Mouse (Mus musculus): Measurements from ENCODE around the gene Zfp663. TPM values are rescaled to one million over a fixed set of nuclear protein-coding genes. Genes with fewer than 3 reads are reported as not detected.

The Zfp663 gene
- 0.04 TPM in 1 of 2 replicates, not detected in the other for polyA plus RNA-seq (2012; rRNA removed)

- Histone ChIP-seq H3K27ac (ENCODE audit: insufficient read depth, low read length) (no peak within 1 kb of the TSS), H3K4me3 (ENCODE audit: insufficient read depth, low read length) (no peak within 1 kb of the TSS), H3K4me1 (ENCODE audit: control insufficient read depth, insufficient read depth, low read length) (no peaks in the 10 kb centered on the region)
- no peak for TF ChIP-seq POLR2A (IDR thresholded peaks at IDR 0.05; ENCODE audit: extremely low read depth, insufficient read depth, low read length)
- no peak for TF ChIP-seq CTCF (IDR thresholded peaks at IDR 0.05; ENCODE audit: extremely low read depth, insufficient read depth, low read length)
These were observed at the start of gene Zfp663 for GRCm38 (mm10) chr2:165368496-165368895. Zfp663 (minus strand) TSS chr2:165368729.

GRCm38 (mm10) chr2:165417291-165417690, 48.8 kb upstream of the Zfp663 start:
- H3K4me3 ChIP-seq (ENCODE audit: insufficient read depth, low read length): no peak overlapping the region

GRCm38 (mm10) chr2:165415795-165416194, 47.3 kb upstream of the Zfp663 start:
- no peak overlapping the region for H3K4me3 ChIP-seq (ENCODE audit: insufficient read depth, low read length)
- TF ChIP-seq CTCF (IDR thresholded peaks at IDR 0.05; ENCODE audit: extremely low read depth, insufficient read depth, low read length) (no peak), POLR2A (IDR thresholded peaks at IDR 0.05; ENCODE audit: extremely low read depth, insufficient read depth, low read length) (no peak)
- H3K4me1 ChIP-seq (ENCODE audit: control insufficient read depth, insufficient read depth, low read length): no peaks in the 10 kb centered on the region
- H3K27ac ChIP-seq (ENCODE audit: insufficient read depth, low read length): no peak overlapping the region

More at GRCm38 (mm10) chr2:165417291-165417690, 48.8 kb upstream of the Zfp663 start:
- no peaks in the 10 kb centered on the region for H3K4me1 ChIP-seq (ENCODE audit: control insufficient read depth, insufficient read depth, low read length)
- peak overlapping the region; percentile 57; the same call in 1 of the 2 replicates for H3K27ac ChIP-seq (ENCODE audit: insufficient read depth, low read length)
- TF ChIP-seq POLR2A (IDR thresholded peaks at IDR 0.05; ENCODE audit: extremely low read depth, insufficient read depth, low read length): no peak
- no peak for TF ChIP-seq CTCF (IDR thresholded peaks at IDR 0.05; ENCODE audit: extremely low read depth, insufficient read depth, low read length)

GRCm38 (mm10) chr2:165415141-165415721, 46.7 kb upstream of the Zfp663 start:
- H3K4me1 ChIP-seq (ENCODE audit: control insufficient read depth, insufficient read depth, low read length): no peaks in the 10 kb centered on the region
- H3K4me3 ChIP-seq (ENCODE audit: insufficient read depth, low read length): no peak overlapping the region
- H3K27ac ChIP-seq (ENCODE audit: insufficient read depth, low read length): no peak overlapping the region
- TF ChIP-seq CTCF (IDR thresholded peaks at IDR 0.05; ENCODE audit: extremely low read depth, insufficient read depth, low read length): no peak

GRCm38 (mm10) chr2:165414321-165414720, 45.8 kb upstream of the Zfp663 start:
- Histone ChIP-seq H3K4me1 (ENCODE audit: control insufficient read depth, insufficient read depth, low read length) (no peaks in the 10 kb centered on the region), H3K27ac (ENCODE audit: insufficient read depth, low read length) (no peak overlapping the region), H3K4me3 (ENCODE audit: insufficient read depth, low read length) (no peak overlapping the region)
- TF ChIP-seq CTCF (IDR thresholded peaks at IDR 0.05; ENCODE audit: extremely low read depth, insufficient read depth, low read length) (no peak), POLR2A (IDR thresholded peaks at IDR 0.05; ENCODE audit: extremely low read depth, insufficient read depth, low read length) (no peak)

GRCm38 (mm10) chr2:165413884-165414283, 45.4 kb upstream of the Zfp663 start:
- Histone ChIP-seq H3K27ac (ENCODE audit: insufficient read depth, low read length) (no peak overlapping the region), H3K4me1 (ENCODE audit: control insufficient read depth, insufficient read depth, low read length) (no peaks in the 10 kb centered on the region), H3K4me3 (ENCODE audit: insufficient read depth, low read length) (no peak overlapping the region)
- TF ChIP-seq CTCF (IDR thresholded peaks at IDR 0.05; ENCODE audit: extremely low read depth, insufficient read depth, low read length): no peak
- TF ChIP-seq POLR2A (IDR thresholded peaks at IDR 0.05; ENCODE audit: extremely low read depth, insufficient read depth, low read length): no peak

- peaks cover 2% of the 10 kb centered on the region; the same call in 1 of the 2 replicates for H3K4me1 ChIP-seq (ENCODE audit: control insufficient read depth, insufficient read depth, low read length)
- TF ChIP-seq POLR2A (IDR thresholded peaks at IDR 0.05; ENCODE audit: extremely low read depth, insufficient read depth, low read length) (no peak), CTCF (IDR thresholded peaks at IDR 0.05; ENCODE audit: extremely low read depth, insufficient read depth, low read length) (peak; percentile 63)
- no peak overlapping the region for H3K4me3 ChIP-seq (ENCODE audit: insufficient read depth, low read length)
- no peak overlapping the region for H3K27ac ChIP-seq (ENCODE audit: insufficient read depth, low read length)
These were observed 39.3 kb upstream of the Zfp663 start for GRCm38 (mm10) chr2:165407700-165408301.

GRCm38 (mm10) chr2:165405351-165405750, 36.8 kb upstream of the Zfp663 start:
- Histone ChIP-seq H3K27ac (ENCODE audit: insufficient read depth, low read length) (no peak overlapping the region), H3K4me1 (ENCODE audit: control insufficient read depth, insufficient read depth, low read length) (peaks cover 2% of the 10 kb centered on the region; the same call in 1 of the 2 replicates), H3K4me3 (ENCODE audit: insufficient read depth, low read length) (no peak overlapping the region)
- no peak for TF ChIP-seq CTCF (IDR thresholded peaks at IDR 0.05; ENCODE audit: extremely low read depth, insufficient read depth, low read length)
- TF ChIP-seq POLR2A (IDR thresholded peaks at IDR 0.05; ENCODE audit: extremely low read depth, insufficient read depth, low read length): no peak

- Histone ChIP-seq H3K27ac (ENCODE audit: insufficient read depth, low read length) (no peak overlapping the region), H3K4me3 (ENCODE audit: insufficient read depth, low read length) (no peak overlapping the region), H3K4me1 (ENCODE audit: control insufficient read depth, insufficient read depth, low read length) (peaks cover 2% of the 10 kb centered on the region; the same call in 1 of the 2 replicates)
- no peak for TF ChIP-seq POLR2A (IDR thresholded peaks at IDR 0.05; ENCODE audit: extremely low read depth, insufficient read depth, low read length)
- no peak for TF ChIP-seq CTCF (IDR thresholded peaks at IDR 0.05; ENCODE audit: extremely low read depth, insufficient read depth, low read length)
These were observed 36.4 kb upstream of the Zfp663 start for GRCm38 (mm10) chr2:165404951-165405350.

- Histone ChIP-seq H3K27ac (ENCODE audit: insufficient read depth, low read length) (no peak overlapping the region; the same call in 1 of the 2 replicates), H3K4me3 (ENCODE audit: insufficient read depth, low read length) (no peak overlapping the region), H3K4me1 (ENCODE audit: control insufficient read depth, insufficient read depth, low read length) (no peaks in the 10 kb centered on the region)
- TF ChIP-seq CTCF (IDR thresholded peaks at IDR 0.05; ENCODE audit: extremely low read depth, insufficient read depth, low read length): no peak
- no peak for TF ChIP-seq POLR2A (IDR thresholded peaks at IDR 0.05; ENCODE audit: extremely low read depth, insufficient read depth, low read length)
These were observed 29.7 kb upstream of the Zfp663 start for GRCm38 (mm10) chr2:165398164-165398785.
